Mouse (Mus musculus) hindbrain, embryonic 11.5 days (tissue): Measurements from ENCODE around the gene Nkiras1. TPM values are rescaled to one million over a fixed set of nuclear protein-coding genes. Genes with fewer than 3 reads are reported as not detected.
"Not testable (repeated sequence)": the region's sequence is repeated elsewhere in the genome, so short reads cannot be mapped to it uniquely, and the experiment has no call there.

Experiments used
- ATAC-seq: fragments of 200-750 bp; cut with Nextera tagmentation; 2 replicates; pipeline ENCODE4 v1.8.0; 2017; ENCODE audit warnings: mild to moderate bottlenecking, moderate TSS enrichment, moderate library complexity; ENCODE audit not compliant: low FRiP score
- DNase-seq: peaks from one replicate; pipeline ENCODE4 v3.0.0-alpha.2; 2015; ENCODE audit warnings: low spot score
- H3K27ac ChIP-seq: fragments of 300-500 bp; sonication (generic); 2 replicates; pipeline ENCODE4 v1.5.1; 2014; ENCODE audit warnings: mild to moderate bottlenecking, low read depth, low read length
- H3K27me3 ChIP-seq: fragments of 300-500 bp; sonication (generic); 2 replicates; pipeline ENCODE4 v1.6.1; 2014; ENCODE audit warnings: mild to moderate bottlenecking, low read length, moderate library complexity, mixed read lengths; ENCODE audit not compliant: control insufficient read depth, insufficient read depth
- H3K36me3 ChIP-seq: fragments of 300-500 bp; sonication (generic); 2 replicates; pipeline ENCODE4 v1.6.1; 2014; ENCODE audit warnings: mild to moderate bottlenecking, low read length, moderate library complexity, mixed read lengths; ENCODE audit not compliant: control insufficient read depth, insufficient read depth
- H3K4me1 ChIP-seq: fragments of 300-500 bp; sonication (generic); replicated peaks from 2 replicates; pipeline ENCODE4 v1.6.1; 2014; ENCODE audit warnings: low read length, mixed read lengths; ENCODE audit not compliant: control insufficient read depth, insufficient read depth
- H3K4me2 ChIP-seq: fragments of 300-500 bp; sonication (generic); replicated peaks from 2 replicates; pipeline ENCODE4 v1.6.1; 2014; ENCODE audit warnings: mild to moderate bottlenecking, low read depth, low read length
- H3K4me3 ChIP-seq: fragments of 300-500 bp; sonication (generic); 2 replicates; pipeline ENCODE4 v1.5.1; 2014; ENCODE audit warnings: low read depth, low read length
- H3K9ac ChIP-seq: fragments of 300-500 bp; sonication (generic); 2 replicates; pipeline ENCODE4 v1.6.1; 2014; ENCODE audit warnings: low read depth, low read length
- H3K9me3 ChIP-seq: fragments of 300-500 bp; sonication (generic); 2 replicates; pipeline ENCODE4 v1.6.1; 2016; ENCODE audit warnings: low read length; ENCODE audit not compliant: control insufficient read depth
- WGBS: fragments of 180-500 bp; shearing (Covaris S2); extraction: QIAGEN DNeasy Blood & Tissue Kit; methylation state at CpG from one replicate; pipeline ENCODE4 v1.1.7; 2014; 5-methylcytosine and 5-hydroxymethylcytosine counted together
- polyA plus RNA-seq: library from polyadenylated mRNA; unstranded; fragments of >200 nt; fragmentation: Nextera tagmentation; extraction: Ambion mirVana; gene quantifications from 2 replicates; pipeline ENCODE4 v1.2.1, GENCODE M21; 2014

Gene Nkiras1
- polyA plus RNA-seq, 1 experiment from 2014 or later, result 20.2 TPM

- H3K27ac ChIP-seq, ATAC-seq, H3K4me1 ChIP-seq, H3K4me2 ChIP-seq, H3K9ac ChIP-seq, H3K9me3 ChIP-seq, H3K4me3 ChIP-seq, DNase-seq, H3K36me3 ChIP-seq, H3K27me3 ChIP-seq: not testable (repeated sequence)
- WGBS, result 93% methylated on average over 2 of the region's 2 CpGs
These were observed 34.3 kb upstream of the Nkiras1 start for GRCm38 (mm10) chr14:18236496-18237235.

- Histone ChIP-seq H3K36me3 (no peaks in the 10 kb centered on the region), H3K27me3 (no peaks in the 10 kb centered on the region), H3K4me1 (no peaks in the 10 kb centered on the region), H3K9me3 (no peaks in the 10 kb centered on the region), H3K4me2 (no peak overlapping the region; the same call in none of the 2 replicates), H3K27ac (no peak overlapping the region), H3K9ac (no peak overlapping the region), H3K4me3 (peak overlapping the region; percentile 71; the same call in 1 of the 2 replicates)
- DNase-seq (peak; percentile 2), ATAC-seq (no peak)
- 70% methylated on average over 4 of the region's 4 CpGs for WGBS
These were observed 33.6 kb upstream of the Nkiras1 start for GRCm38 (mm10) chr14:18237381-18237780.

- peak overlapping the region; percentile 85 for H3K4me2 ChIP-seq
- H3K36me3 ChIP-seq, result no peaks in the 10 kb centered on the region
- DNase-seq (peak; percentile 96), ATAC-seq (peak; percentile 94)
- 0 out of 2 replicates have a peak overlapping the region, but pooled peaks have one; percentile 21 for H3K27ac ChIP-seq
- under 1% methylated on average over 68 of the region's 71 CpGs for WGBS
- H3K4me1 ChIP-seq, result no peaks in the 10 kb centered on the region
- no peaks in the 10 kb centered on the region for H3K9me3 ChIP-seq
- peak overlapping the region; percentile 71 for H3K4me3 ChIP-seq
- peak overlapping the region; percentile 58 for H3K9ac ChIP-seq
- H3K27me3 ChIP-seq, result no peaks in the 10 kb centered on the region
These were observed 32.7 kb upstream of the Nkiras1 start for GRCm38 (mm10) chr14:18238131-18238749.

- DNase-seq (peak; percentile 99), ATAC-seq (peak; percentile 93)
- H3K36me3 ChIP-seq, result no peaks in the 10 kb centered on the region
- H3K9me3 ChIP-seq, result no peaks in the 10 kb centered on the region
- under 1% methylated on average over 49 of the region's 66 CpGs for WGBS
- H3K4me1 ChIP-seq, result no peaks in the 10 kb centered on the region
- H3K27me3 ChIP-seq, result no peaks in the 10 kb centered on the region
- H3K27ac ChIP-seq, result 0 out of 2 replicates have a peak within 1 kb of the TSS, but pooled peaks have one; percentile 21
- peak within 1 kb of the TSS; percentile 71 for H3K4me3 ChIP-seq
- peak within 1 kb of the TSS; percentile 58 for H3K9ac ChIP-seq
- H3K4me2 ChIP-seq, result peak within 1 kb of the TSS; percentile 85
These were observed 31.9 kb upstream of the Nkiras1 start, which contains the start of gene Nr1d2 for GRCm38 (mm10) chr14:18238750-18239731. Nr1d2 (minus strand) TSS chr14:18239127.

GRCm38 (mm10) chr14:18240132-18240531 is 30.8 kb upstream of the Nkiras1 start:
- Histone ChIP-seq H3K4me3 (no peak overlapping the region), H3K27me3 (no peaks in the 10 kb centered on the region), H3K4me2 (no peak overlapping the region), H3K27ac (no peak overlapping the region), H3K4me1 (no peaks in the 10 kb centered on the region), H3K36me3 (no peaks in the 10 kb centered on the region), H3K9ac (no peak overlapping the region), H3K9me3 (no peaks in the 10 kb centered on the region)
- no peak for ATAC-seq
- WGBS, result 79% methylated on average over 7 of the region's 7 CpGs
- no peak for DNase-seq

GRCm38 (mm10) chr14:18241786-18242185 is 29.1 kb upstream of the Nkiras1 start:
- no peaks in the 10 kb centered on the region for H3K27me3 ChIP-seq
- H3K36me3 ChIP-seq, result no peaks in the 10 kb centered on the region
- ATAC-seq (no peak), DNase-seq (no peak)
- WGBS, result 94% methylated on average over 4 of the region's 4 CpGs
- H3K27ac ChIP-seq, result no peak overlapping the region
- H3K4me3 ChIP-seq, result no peak overlapping the region
- H3K9me3 ChIP-seq, result no peaks in the 10 kb centered on the region
- H3K4me2 ChIP-seq, result no peak overlapping the region
- no peak overlapping the region for H3K9ac ChIP-seq
- no peaks in the 10 kb centered on the region for H3K4me1 ChIP-seq

GRCm38 (mm10) chr14:18242638-18243130 is 28.3 kb upstream of the Nkiras1 start:
- no peaks in the 10 kb centered on the region for H3K36me3 ChIP-seq
- no peak overlapping the region for H3K9ac ChIP-seq
- no peaks in the 10 kb centered on the region for H3K27me3 ChIP-seq
- WGBS, result 87% methylated on average over 21 of the region's 21 CpGs
- H3K27ac ChIP-seq, result no peak overlapping the region
- DNase-seq, result no peak
- H3K4me3 ChIP-seq, result no peak overlapping the region
- no peaks in the 10 kb centered on the region for H3K9me3 ChIP-seq
- no peaks in the 10 kb centered on the region for H3K4me1 ChIP-seq
- no peak for ATAC-seq
- H3K4me2 ChIP-seq, result no peak overlapping the region

- ATAC-seq, result no peak
- WGBS, result 82% methylated on average over 3 of the region's 3 CpGs
- no peak overlapping the region for H3K27ac ChIP-seq
These were observed 9.7 kb upstream of the Nkiras1 start for GRCm38 (mm10) chr14:18261203-18261602.

More at GRCm38 (mm10) chr14:18261203-18261602, 9.7 kb upstream of the Nkiras1 start:
- Histone ChIP-seq H3K4me2 (no peak overlapping the region), H3K4me3 (no peak overlapping the region), H3K27me3 (no peaks in the 10 kb centered on the region), H3K9me3 (no peaks in the 10 kb centered on the region), H3K4me1 (no peaks in the 10 kb centered on the region), H3K9ac (no peak overlapping the region), H3K36me3 (no peaks in the 10 kb centered on the region)
- no peak for DNase-seq
